Comparison of ENCODE assay signal across 13 mouse cellular contexts in genomic region chr12:15761453-15762116, GRCm38 (mm10). TPM values are rescaled to one million over a fixed set of nuclear protein-coding genes. Genes with fewer than 3 reads are reported as not detected.
DNase-seq lines count a peak whose midpoint lies in the region; ATAC-seq lines count a peak whose summit lies in the region.
"Had no signal": no experiment of that assay in that cellular context is flagged by ENCODE, and none has a peak within 500 bp of the region (broad histone marks: within the 10 kb centered on the region; RNA-seq: fewer than 3 reads in every experiment).

No protein-coding gene starts in this region.

- no peak overlapping the region for H3K9ac ChIP-seq in kidney, embryonic 15.5 days
- H3K9ac ChIP-seq: liver, postnatal 0 days; midbrain, embryonic 13.5 days had no signal

- H3K9me3 ChIP-seq in kidney, embryonic 15.5 days (replicated peaks): no peaks in the 10 kb centered on the region
- H3K9me3 ChIP-seq: forebrain, embryonic 10.5 days; midbrain, embryonic 13.5 days had no signal

- no peaks in the 10 kb centered on the region for H3K4me1 ChIP-seq in kidney, embryonic 15.5 days
- H3K4me1 ChIP-seq: midbrain, embryonic 13.5 days had no signal

- DNase-seq in gastrocnemius, postnatal 25 days: peak; percentile 8
- no peak for DNase-seq in gastrocnemius, postnatal 4 days (ENCODE audit: low spot score in 2 of 2)
- peak; percentile 62 to 74 for DNase-seq in frontal cortex, postnatal 14 days (ENCODE audit: low spot score in 2 of 2)
- peak; percentile 79 for DNase-seq in left cerebral cortex, adult 11 months (ENCODE audit: low spot score)
- DNase-seq in right cerebral cortex, adult 18-20 months: peak; percentile 92
- DNase-seq in thymus, postnatal 25 days: no peak
- DNase-seq: liver, postnatal 0 days; thymus, postnatal 36 days had no signal

- ATAC-seq in kidney, embryonic 15.5 days (replicated peaks; ENCODE audit: low FRiP score): no peak
- no peak for ATAC-seq in cerebellum, adult (ENCODE audit: insufficient number of reproducible peaks, low FRiP score, low TSS enrichment)
- ATAC-seq: inflammation-experienced regulatory T-cells, adult 6 months; liver, postnatal 0 days; midbrain, embryonic 13.5 days had no signal

- no peak overlapping the region for H3K27ac ChIP-seq in kidney, embryonic 15.5 days
- H3K27ac ChIP-seq: forebrain, embryonic 10.5 days; midbrain, embryonic 13.5 days had no signal

- no peaks in the 10 kb centered on the region for H3K27me3 ChIP-seq in kidney, embryonic 15.5 days
- H3K27me3 ChIP-seq: midbrain, embryonic 13.5 days had no signal

- WGBS in kidney, embryonic 15.5 days: 90% methylated on average over 8 of the region's 8 CpGs

- no peak overlapping the region for H3K4me2 ChIP-seq in kidney, embryonic 15.5 days
- H3K4me2 ChIP-seq: midbrain, embryonic 13.5 days had no signal

- H3K4me3 ChIP-seq in kidney, embryonic 15.5 days (replicated peaks): no peak overlapping the region
- H3K4me3 ChIP-seq: forebrain, embryonic 10.5 days; midbrain, embryonic 13.5 days had no signal

- no peaks in the 10 kb centered on the region for H3K36me3 ChIP-seq in kidney, embryonic 15.5 days
- H3K36me3 ChIP-seq: forebrain, embryonic 10.5 days; midbrain, embryonic 13.5 days had no signal

RNA-seq across cellular contexts. Expression of gene Trib2, which starts 55.1 kb away (rescaled TPM):
- total RNA-seq in gastrocnemius, postnatal 25 days (2021): 10 to 100 TPM; 13.6 to 20.0 TPM
- total RNA-seq in gastrocnemius, postnatal 4 days (2021): 10 to 100 TPM; 38.8 to 43.4 TPM
- polyA plus RNA-seq in kidney, embryonic 15.5 days (2015; fragmentation: Nextera tagmentation; extraction: Ambion mirVana): 54.8 and 56.1 TPM in 2 replicates

Comparison
In these comparisons a context has a peak if more than half of its experiments do, and no peak if none do; other contexts are left out.
1. DNase-seq: peak in gastrocnemius, postnatal 25 days (single experiment), frontal cortex, postnatal 14 days (2 of 2), left cerebral cortex, adult 11 months (single experiment) and right cerebral cortex, adult 18-20 months (single experiment); none in gastrocnemius, postnatal 4 days (0 of 2) and thymus, postnatal 25 days (single experiment).